Mouse (Mus musculus) hindbrain, embryonic 15.5 days (tissue): ENCODE measurements around the gene Eif4h. TPM values are rescaled to one million over a fixed set of nuclear protein-coding genes. Genes with fewer than 3 reads are reported as not detected.
"Not testable (repeated sequence)": the region's sequence is repeated elsewhere in the genome, so short reads cannot be mapped to it uniquely, and the experiment has no call there.

Experiments
- ATAC-seq: fragments of 200-750 bp; cut with Nextera tagmentation; 2 replicates; pipeline ENCODE4 v1.8.0; 2017; ENCODE audit warnings: low read depth, moderate number of reproducible peaks, moderate TSS enrichment; ENCODE audit not compliant: low FRiP score
- H3K27ac ChIP-seq: fragments of 300-500 bp; sonication (generic); replicated peaks from 2 replicates; pipeline ENCODE4 v1.5.1; 2015; ENCODE audit warnings: mild to moderate bottlenecking, inconsistent platforms
- H3K27me3 ChIP-seq: fragments of 300-500 bp; sonication (generic); 2 replicates; pipeline ENCODE4 v1.6.1; 2015; ENCODE audit warnings: control low read depth, inconsistent platforms
- H3K36me3 ChIP-seq: fragments of 300-500 bp; sonication (generic); 2 replicates; pipeline ENCODE4 v1.6.1; 2015; ENCODE audit warnings: control low read depth, inconsistent platforms
- H3K4me1 ChIP-seq: fragments of 300-500 bp; sonication (generic); replicated peaks from 2 replicates; pipeline ENCODE4 v1.6.1; 2015; ENCODE audit warnings: control low read depth, inconsistent platforms
- H3K4me2 ChIP-seq: fragments of 300-500 bp; sonication (generic); 2 replicates; pipeline ENCODE4 v1.6.1; 2015; ENCODE audit warnings: moderate library complexity, mild to moderate bottlenecking, inconsistent platforms
- H3K4me3 ChIP-seq: fragments of 300-500 bp; sonication (generic); 2 replicates; pipeline ENCODE4 v1.5.1; 2015; ENCODE audit warnings: mild to moderate bottlenecking, inconsistent platforms
- H3K9ac ChIP-seq: fragments of 300-500 bp; sonication (generic); 2 replicates; pipeline ENCODE4 v1.6.1; 2015; ENCODE audit warnings: inconsistent platforms
- H3K9me3 ChIP-seq: fragments of 300-500 bp; sonication (generic); 2 replicates; pipeline ENCODE4 v1.6.1; 2016; ENCODE audit warnings: control low read depth, inconsistent platforms
- WGBS: fragments of 180-500 bp; shearing (Covaris S2); methylation state at CpG from one replicate; pipeline ENCODE4 v1.1.7; 2015; 5-methylcytosine and 5-hydroxymethylcytosine counted together
- polyA plus RNA-seq: library from polyadenylated mRNA; unstranded; fragments of >200 nt; fragmentation: Nextera tagmentation; extraction: Ambion mirVana; gene quantifications from 2 replicates; pipeline ENCODE4 v1.2.1, GENCODE M21; 2015

The Eif4h gene
- polyA plus RNA-seq, 1 experiment from 2014 or later, result 336 TPM

DNA sequence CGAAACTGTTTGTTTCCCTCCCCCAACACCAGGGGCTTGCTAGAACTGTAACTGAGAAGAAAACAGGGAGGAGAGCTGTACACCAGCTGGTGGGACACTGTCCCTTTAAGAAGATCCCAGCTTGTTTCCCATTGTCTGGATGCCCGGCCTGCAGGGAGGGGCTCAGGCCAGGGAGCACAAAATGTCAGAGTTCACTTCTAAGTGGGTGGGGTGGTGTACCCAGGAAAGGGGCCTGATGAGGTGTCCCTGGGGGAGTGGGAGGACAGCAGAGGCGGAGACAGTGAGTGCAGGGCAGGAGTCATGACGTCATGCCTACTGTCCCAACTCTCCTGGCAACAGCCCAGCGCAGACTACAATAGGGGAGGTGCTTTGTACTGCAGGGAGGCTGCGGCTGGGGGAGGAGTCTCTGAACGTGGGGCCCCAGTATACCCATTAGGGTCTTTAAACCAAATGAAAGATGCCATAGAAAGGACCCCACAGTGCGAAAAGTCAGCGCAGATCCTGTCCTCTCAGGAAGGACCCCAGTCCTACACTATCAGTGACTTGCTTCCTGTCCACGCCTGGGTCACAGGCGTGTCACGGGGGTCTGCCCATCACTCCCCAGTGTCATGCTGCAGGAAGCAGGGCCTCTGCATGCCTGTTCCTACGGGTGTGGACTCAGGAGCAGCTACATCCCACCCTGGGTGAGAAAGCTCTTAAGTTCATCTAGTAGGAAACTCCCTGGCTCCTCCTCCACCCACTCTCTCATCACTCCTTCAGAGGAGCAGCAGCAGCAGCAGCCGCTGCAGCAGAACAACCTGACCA lies 36.9 kb upstream of the Eif4h start:
- Histone ChIP-seq H3K4me3 (peak overlapping the region; percentile 31), H3K27me3 (no peaks in the 10 kb centered on the region), H3K4me1 (peaks cover 37% of the 10 kb centered on the region), H3K9me3 (no peaks in the 10 kb centered on the region), H3K9ac (peak overlapping the region; percentile 30), H3K36me3 (peaks cover 15% of the 10 kb centered on the region), H3K4me2 (peak overlapping the region; percentile 51), H3K27ac (peak overlapping the region; percentile 79)
- 2% methylated on average over 14 of the region's 14 CpGs for WGBS
- ATAC-seq, result peak; percentile 82

DNA sequence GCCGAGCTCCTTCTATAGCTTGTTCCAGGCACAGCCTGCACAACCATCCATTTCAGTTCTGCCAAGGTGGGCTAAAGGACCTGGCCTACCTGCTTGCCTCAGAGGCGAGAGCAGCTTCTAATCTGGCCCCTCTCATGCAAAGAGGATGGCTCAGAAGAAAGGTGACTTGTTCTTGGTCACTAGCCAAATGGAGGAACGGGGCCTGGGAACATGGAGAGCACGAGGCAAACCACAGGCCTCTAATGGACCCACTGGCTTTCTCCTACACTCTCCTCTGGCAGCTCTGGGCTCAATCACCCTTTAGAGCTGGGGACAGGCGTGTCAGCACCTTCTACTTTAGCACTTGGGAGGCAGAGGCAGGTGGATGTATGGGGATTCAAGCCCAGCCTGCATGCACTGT lies 35.7 kb upstream of the Eif4h start:
- Histone ChIP-seq H3K4me2 (no peak overlapping the region), H3K36me3 (peaks cover 15% of the 10 kb centered on the region), H3K9ac (no peak overlapping the region), H3K27me3 (no peaks in the 10 kb centered on the region), H3K4me1 (peaks cover 30% of the 10 kb centered on the region), H3K4me3 (no peak overlapping the region), H3K27ac (no peak overlapping the region), H3K9me3 (no peaks in the 10 kb centered on the region)
- no peak for ATAC-seq
- WGBS, result 66% methylated on average over 5 of the region's 5 CpGs

DNA sequence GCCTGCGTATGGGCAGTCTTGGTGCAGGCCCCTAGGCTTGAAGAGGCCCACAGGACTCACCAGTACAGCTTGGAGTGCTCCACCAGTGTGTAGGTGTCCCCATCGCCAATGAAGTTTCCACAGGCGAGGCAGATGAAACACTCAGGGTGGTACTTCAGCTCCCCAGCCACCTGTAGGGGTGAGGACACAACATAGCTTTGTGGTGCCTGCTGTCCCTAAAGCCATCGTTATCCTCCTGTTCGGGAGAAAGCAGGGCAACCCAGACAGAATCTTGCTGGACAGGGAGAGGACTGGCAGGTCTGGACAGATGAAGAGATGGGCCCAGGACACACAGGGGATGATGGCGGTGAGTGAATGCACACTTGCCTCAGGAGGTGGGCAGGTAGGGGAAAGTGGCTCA lies 33.3 kb upstream of the Eif4h start:
- Histone ChIP-seq H3K4me3 (no peak overlapping the region), H3K4me2 (no peak overlapping the region), H3K27ac (no peak overlapping the region), H3K4me1 (peaks cover 30% of the 10 kb centered on the region), H3K27me3 (no peaks in the 10 kb centered on the region), H3K9me3 (no peaks in the 10 kb centered on the region), H3K9ac (no peak overlapping the region), H3K36me3 (peaks cover 38% of the 10 kb centered on the region)
- WGBS, result 93% methylated on average over 6 of the region's 6 CpGs
- ATAC-seq, result no peak

DNA sequence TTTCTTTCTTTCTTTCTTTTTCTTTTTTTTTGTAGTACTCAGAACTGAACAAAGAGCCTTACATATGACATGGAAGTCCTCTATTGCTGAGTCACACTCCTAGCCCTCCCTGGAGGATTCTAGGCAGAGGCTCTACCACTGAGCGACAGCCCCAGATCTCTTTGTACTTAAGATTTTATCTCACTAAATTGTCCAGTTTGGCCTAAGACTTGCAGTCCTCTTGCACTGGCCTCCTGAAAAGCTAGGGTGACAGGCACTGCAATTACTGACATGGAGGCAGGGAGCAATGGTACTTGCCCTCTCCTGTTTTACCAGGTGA lies 32.9 kb upstream of the Eif4h start:
- Histone ChIP-seq H3K9ac (no peak overlapping the region), H3K4me1 (peaks cover 27% of the 10 kb centered on the region), H3K27me3 (no peaks in the 10 kb centered on the region), H3K36me3 (peaks cover 42% of the 10 kb centered on the region), H3K9me3 (no peaks in the 10 kb centered on the region), H3K4me3 (no peak overlapping the region), H3K4me2 (no peak overlapping the region), H3K27ac (peak overlapping the region; percentile 60; the same call in 1 of the 2 replicates)
- ATAC-seq, result no peak
- WGBS, result 53% methylated on average over 1 of the region's 1 CpGs

DNA sequence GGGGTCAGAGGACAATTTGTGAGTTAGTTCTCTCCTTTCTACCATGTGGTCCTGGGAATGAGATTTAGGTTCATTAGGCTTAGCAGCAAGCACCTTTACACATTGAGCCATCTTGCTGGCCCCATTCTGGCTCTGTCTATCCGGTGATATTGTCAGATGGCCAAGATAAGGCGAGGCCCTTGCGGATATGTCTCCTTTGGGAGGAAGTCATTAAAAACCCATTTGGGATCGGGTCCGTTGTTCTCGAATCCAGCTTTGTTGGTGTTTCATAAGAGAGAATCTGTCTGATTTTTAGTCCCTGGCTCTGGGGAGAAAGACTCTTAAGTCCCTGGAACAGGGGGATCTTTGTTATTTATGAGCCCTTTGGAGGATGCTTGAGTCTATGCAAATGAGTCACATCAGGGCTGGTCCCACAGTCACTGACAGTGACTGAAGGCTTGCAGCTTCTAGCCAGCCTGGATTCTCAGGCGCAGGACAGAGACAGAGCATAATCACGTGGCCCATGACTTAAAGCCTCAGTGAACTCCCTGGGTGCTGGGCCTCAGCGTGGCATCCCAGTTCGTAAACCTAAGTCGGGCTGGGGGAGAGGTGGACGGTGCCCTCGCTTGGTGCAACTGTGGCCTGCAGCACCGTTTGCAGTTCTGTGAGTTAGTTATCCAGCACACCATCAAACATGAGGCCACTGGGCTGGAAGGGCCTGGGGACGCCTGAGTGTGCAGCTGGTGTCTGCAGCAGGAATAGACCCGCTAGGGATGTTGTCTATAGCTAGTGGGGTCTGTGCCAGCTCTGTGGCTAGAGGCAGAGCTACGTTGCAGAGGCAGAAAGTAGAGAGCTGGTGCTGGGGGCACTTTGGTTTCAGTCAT lies 32.3 kb upstream of the Eif4h start:
- peaks cover 21% of the 10 kb centered on the region for H3K4me1 ChIP-seq
- H3K27ac ChIP-seq, result peak overlapping the region; percentile 60; the same call in 1 of the 2 replicates
- WGBS, result 36% methylated on average over 17 of the region's 17 CpGs
- no peak for ATAC-seq
- no peaks in the 10 kb centered on the region for H3K27me3 ChIP-seq
- no peak overlapping the region for H3K4me2 ChIP-seq
- peaks cover 45% of the 10 kb centered on the region for H3K36me3 ChIP-seq
- H3K9ac ChIP-seq, result no peak overlapping the region
- H3K4me3 ChIP-seq, result no peak overlapping the region
- no peaks in the 10 kb centered on the region for H3K9me3 ChIP-seq

DNA sequence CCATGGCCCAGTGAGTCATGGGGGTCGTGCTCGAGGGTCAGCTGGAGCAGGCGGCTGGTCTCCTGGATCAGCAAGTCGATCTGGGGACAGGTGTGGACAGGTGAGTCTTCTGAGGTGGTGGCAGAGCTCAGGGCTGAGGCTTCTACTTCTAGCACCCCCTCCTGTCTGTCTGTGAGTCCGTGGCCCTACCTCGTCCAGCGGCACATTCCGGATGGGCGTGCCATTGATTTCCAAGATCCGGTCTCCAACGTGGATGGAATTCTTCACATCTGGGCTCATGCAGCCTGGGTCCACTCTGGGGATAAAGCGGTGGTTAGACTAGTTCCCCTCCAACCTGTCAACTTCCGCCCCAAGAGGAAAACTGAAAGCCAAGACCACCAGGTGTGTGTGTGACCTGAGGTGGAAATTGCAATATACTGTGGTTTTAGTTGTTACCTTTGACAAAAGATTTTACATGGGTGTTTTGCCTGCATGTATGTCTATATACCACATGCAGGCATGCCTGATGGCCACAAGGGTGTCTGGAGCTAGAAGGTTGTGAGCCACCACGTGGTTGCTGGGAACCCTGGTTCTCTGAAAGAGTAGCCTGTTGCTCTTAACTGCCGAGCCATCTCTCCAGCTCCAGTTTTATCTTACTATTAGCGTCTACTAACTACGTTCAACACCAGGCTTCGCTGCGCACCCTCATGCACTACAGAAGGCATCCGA lies 29.9 kb upstream of the Eif4h start:
- H3K27me3 ChIP-seq, result no peaks in the 10 kb centered on the region
- H3K9ac ChIP-seq, result no peak overlapping the region
- WGBS, result 76% methylated on average over 20 of the region's 20 CpGs
- H3K4me3 ChIP-seq, result no peak overlapping the region
- H3K9me3 ChIP-seq, result no peaks in the 10 kb centered on the region
- no peak for ATAC-seq
- H3K4me1 ChIP-seq, result peaks cover 8% of the 10 kb centered on the region; the same call in 1 of the 2 replicates
- H3K4me2 ChIP-seq, result no peak overlapping the region
- H3K36me3 ChIP-seq, result peaks cover 65% of the 10 kb centered on the region
- H3K27ac ChIP-seq, result no peak overlapping the region

DNA sequence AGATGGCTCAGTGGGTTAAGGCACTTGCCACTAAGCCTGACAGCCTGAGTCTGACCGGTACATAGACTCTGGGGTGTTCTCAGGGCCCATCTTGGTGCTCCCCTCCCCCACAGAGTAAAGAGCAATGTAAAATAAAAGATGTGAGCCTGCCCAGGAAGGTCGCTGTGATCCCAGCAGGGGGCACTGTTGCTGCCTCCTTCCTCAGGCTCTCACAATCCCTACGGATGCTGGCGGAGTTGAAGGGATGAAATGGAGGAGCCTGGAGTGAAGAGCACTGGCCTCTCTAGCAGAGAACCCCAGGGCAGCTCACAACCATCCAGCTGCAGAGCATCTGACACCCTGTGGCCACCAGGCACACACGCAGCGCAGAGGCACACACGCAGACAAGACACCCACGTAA lies 29.2 kb upstream of the Eif4h start:
- no peak overlapping the region for H3K4me3 ChIP-seq
- H3K27me3 ChIP-seq, result no peaks in the 10 kb centered on the region
- ATAC-seq, result no peak
- H3K27ac ChIP-seq, result no peak overlapping the region
- peaks cover 67% of the 10 kb centered on the region for H3K36me3 ChIP-seq
- H3K9me3 ChIP-seq, result no peaks in the 10 kb centered on the region
- WGBS, result 34% methylated on average over 8 of the region's 8 CpGs
- H3K4me2 ChIP-seq, result no peak overlapping the region
- no peak overlapping the region for H3K9ac ChIP-seq
- peaks cover 8% of the 10 kb centered on the region; the same call in 1 of the 2 replicates for H3K4me1 ChIP-seq

DNA sequence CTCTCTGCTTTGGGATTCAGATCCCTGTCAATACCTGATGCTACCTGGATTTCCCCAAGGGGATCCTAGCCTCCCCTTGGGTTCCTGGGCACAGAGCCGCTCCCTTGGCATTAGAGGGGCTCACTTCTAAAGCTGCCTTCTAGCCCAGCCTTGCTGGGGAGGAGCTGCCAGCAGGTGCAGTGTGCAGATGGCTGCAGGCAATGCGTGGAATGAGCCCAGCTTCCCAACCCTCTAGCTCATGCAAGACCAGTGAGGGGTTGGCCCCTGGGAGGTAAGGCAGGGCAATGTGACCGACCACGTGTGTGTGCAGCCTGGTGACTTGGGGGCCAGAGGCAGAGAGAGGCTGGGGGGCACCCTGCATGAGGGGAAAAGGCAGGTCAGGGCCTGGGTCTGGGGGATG lies 17.4 kb upstream of the Eif4h start:
- no peak overlapping the region for H3K4me3 ChIP-seq
- no peaks in the 10 kb centered on the region; the same call in 1 of the 2 replicates for H3K4me1 ChIP-seq
- H3K9ac ChIP-seq, result no peak overlapping the region
- ATAC-seq, result no peak
- no peak overlapping the region for H3K27ac ChIP-seq
- no peak overlapping the region for H3K4me2 ChIP-seq
- 63% methylated on average over 4 of the region's 4 CpGs for WGBS
- H3K9me3 ChIP-seq, result no peaks in the 10 kb centered on the region
- H3K27me3 ChIP-seq, result no peaks in the 10 kb centered on the region
- peaks cover 39% of the 10 kb centered on the region for H3K36me3 ChIP-seq

DNA sequence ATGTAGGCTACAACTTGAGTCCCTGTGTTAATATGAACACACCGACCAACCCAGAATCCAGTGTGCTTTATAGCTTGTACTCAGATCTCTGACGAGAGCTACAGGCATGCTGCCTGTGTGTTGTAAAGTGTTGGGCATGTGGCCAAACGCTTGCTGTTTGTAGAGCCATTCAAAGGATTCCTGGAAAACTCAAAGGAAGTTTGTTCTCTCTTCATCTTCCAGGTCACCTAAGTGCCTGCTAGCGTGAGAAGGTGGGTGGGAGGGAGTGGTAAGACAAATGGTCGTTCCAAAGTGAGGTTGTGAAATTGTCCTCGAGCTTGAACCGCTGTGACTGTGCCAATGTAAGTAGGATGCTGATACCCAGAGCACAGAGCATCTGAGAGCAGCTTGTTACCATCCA lies 12.7 kb upstream of the Eif4h start:
- 60% methylated on average over 7 of the region's 7 CpGs for WGBS

DNA sequence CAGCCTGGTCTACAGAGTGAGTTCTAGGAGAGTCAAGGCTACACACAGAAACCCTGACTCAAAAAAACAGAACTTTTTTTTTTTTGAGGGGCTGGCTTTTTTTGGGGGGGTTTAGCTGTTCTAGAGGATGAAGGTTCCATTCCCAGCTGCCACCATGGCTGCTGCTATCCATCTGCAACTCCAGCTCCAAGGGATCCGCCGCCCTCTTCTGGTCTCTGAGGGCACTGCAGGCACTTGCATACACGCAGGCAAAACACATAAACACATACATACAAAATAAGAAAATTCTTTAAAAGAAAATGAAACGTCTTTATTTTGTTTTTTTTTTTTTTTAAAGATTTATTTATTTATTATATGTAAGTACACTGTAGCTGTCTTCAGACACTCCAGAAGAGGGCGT lies 11.6 kb upstream of the Eif4h start:
- no peaks in the 10 kb centered on the region for H3K36me3 ChIP-seq
- no peaks in the 10 kb centered on the region for H3K9me3 ChIP-seq
- WGBS, result 57% methylated on average over 5 of the region's 5 CpGs
- H3K9ac ChIP-seq, result no peak overlapping the region
- H3K4me3 ChIP-seq, result no peak overlapping the region
- ATAC-seq, result no peak
- no peaks in the 10 kb centered on the region; the same call in 1 of the 2 replicates for H3K4me1 ChIP-seq
- no peaks in the 10 kb centered on the region for H3K27me3 ChIP-seq
- no peak overlapping the region for H3K27ac ChIP-seq
- H3K4me2 ChIP-seq, result no peak overlapping the region

More for the DNA sequence above, 12.7 kb upstream of the Eif4h start:
- no peak for ATAC-seq
- no peak overlapping the region for H3K4me3 ChIP-seq
- H3K27me3 ChIP-seq, result no peaks in the 10 kb centered on the region
- H3K4me2 ChIP-seq, result no peak overlapping the region
- no peak overlapping the region for H3K27ac ChIP-seq
- H3K9ac ChIP-seq, result no peak overlapping the region
- H3K36me3 ChIP-seq, result peaks cover 5% of the 10 kb centered on the region; the same call in 1 of the 2 replicates
- H3K4me1 ChIP-seq, result no peaks in the 10 kb centered on the region; the same call in 1 of the 2 replicates
- H3K9me3 ChIP-seq, result no peaks in the 10 kb centered on the region

DNA sequence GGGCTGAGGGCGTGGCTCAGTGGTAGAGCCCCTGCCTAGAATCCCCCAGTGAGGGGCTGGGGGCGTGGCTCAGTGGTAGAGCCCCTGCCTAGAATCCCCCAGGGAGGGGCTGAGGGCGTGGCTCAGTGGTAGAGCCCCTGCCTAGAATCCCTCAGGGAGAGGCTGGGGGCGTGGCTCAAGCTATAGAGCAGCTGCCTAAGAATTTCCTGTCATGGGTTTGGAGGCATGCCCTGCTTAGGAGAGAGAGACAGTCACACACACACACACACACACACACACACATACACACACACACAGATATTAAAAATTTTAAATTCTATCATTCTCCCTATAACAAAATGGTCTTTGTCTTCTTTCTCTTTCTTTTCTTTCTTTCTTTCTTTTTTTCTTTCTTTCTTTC lies 9.7 kb upstream of the Eif4h start:
- not testable (repeated sequence) for H3K36me3 ChIP-seq, H3K9me3 ChIP-seq, H3K27ac ChIP-seq, H3K27me3 ChIP-seq, H3K4me2 ChIP-seq, H3K4me3 ChIP-seq, H3K4me1 ChIP-seq, ATAC-seq, H3K9ac ChIP-seq
- WGBS, result 80% methylated on average over 2 of the region's 4 CpGs

DNA sequence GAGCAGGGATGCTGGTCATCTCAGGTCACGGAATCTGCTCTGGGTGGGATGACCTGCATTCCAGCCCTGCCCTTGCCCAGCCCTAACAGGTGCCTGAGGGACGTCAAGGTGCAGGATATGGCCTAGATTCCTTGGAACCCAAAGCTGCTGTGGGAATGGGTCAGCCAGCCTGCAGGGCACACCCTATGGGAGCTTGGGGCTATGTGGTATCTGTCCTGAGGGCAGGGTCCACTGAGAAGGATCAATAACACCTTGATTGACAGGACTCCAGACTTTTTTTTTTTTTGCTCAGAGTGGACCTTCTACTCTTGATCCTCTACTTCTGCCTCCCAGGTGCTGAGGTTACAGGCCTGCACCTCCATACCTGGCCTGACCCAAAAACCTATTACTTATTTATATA lies 8.1 kb upstream of the Eif4h start:
- Histone ChIP-seq H3K4me3 (no peak overlapping the region), H3K27me3 (no peaks in the 10 kb centered on the region), H3K27ac (no peak overlapping the region), H3K9ac (no peak overlapping the region), H3K4me2 (no peak overlapping the region), H3K4me1 (no peaks in the 10 kb centered on the region; the same call in 1 of the 2 replicates), H3K9me3 (no peaks in the 10 kb centered on the region), H3K36me3 (no peaks in the 10 kb centered on the region)
- WGBS, result 81% methylated on average over 2 of the region's 2 CpGs
- no peak for ATAC-seq
